ENCODE assay signal across 8 mouse cellular contexts in genomic region chr3:116861540-116862067, GRCm38 (mm10). TPM values are rescaled to one million over a fixed set of nuclear protein-coding genes. Genes with fewer than 3 reads are reported as not detected.
DNase-seq lines count a peak whose midpoint lies in the region; ATAC-seq and TF ChIP-seq lines count a peak whose summit lies in the region.

No protein-coding gene starts in this region.

- ATAC-seq in heart, embryonic 15.5 days (replicated peaks; ENCODE audit: insufficient number of reproducible peaks, insufficient read depth, low FRiP score, low read depth): peak; percentile 79
- ATAC-seq in liver, embryonic 13.5 days (ENCODE audit: low read depth): peak; percentile 58

- H3K4me3 ChIP-seq in bone marrow macrophage, adult 2 months (ENCODE audit: insufficient read depth, low read length): peak overlapping the region; percentile 93
- H3K4me3 ChIP-seq in erythroblast, embryonic 14.5 days (replicated peaks): peak overlapping the region; percentile 95
- peak overlapping the region; percentile 80 for H3K4me3 ChIP-seq in heart, embryonic 15.5 days
- peak overlapping the region; percentile 80 for H3K4me3 ChIP-seq in liver, embryonic 13.5 days (replicated peaks)

- no peaks in the 10 kb centered on the region for H3K27me3 ChIP-seq in erythroblast, embryonic 14.5 days (ENCODE audit: control insufficient read depth)
- H3K27me3 ChIP-seq in heart, embryonic 15.5 days: no peaks in the 10 kb centered on the region
- H3K27me3 ChIP-seq in liver, embryonic 13.5 days: no peaks in the 10 kb centered on the region

- H3K4me1 ChIP-seq in bone marrow macrophage, adult 2 months (ENCODE audit: control insufficient read depth, insufficient read depth, low read length): peaks cover 47% of the 10 kb centered on the region
- H3K4me1 ChIP-seq in erythroblast, embryonic 14.5 days (ENCODE audit: control insufficient read depth): peaks cover 74% of the 10 kb centered on the region
- H3K4me1 ChIP-seq in heart, embryonic 15.5 days (replicated peaks): 0 out of 2 replicates have a peak, but pooled peaks cover 4% of the 10 kb centered on the region
- peaks cover 81% of the 10 kb centered on the region for H3K4me1 ChIP-seq in liver, embryonic 13.5 days (replicated peaks)

- peak; percentile 81 for DNase-seq in CD4-positive, CD25-positive, alpha-beta regulatory T cell, adult 2 months (ENCODE audit: low read depth, low spot score)
- peak; percentile 82 for DNase-seq in kidney, postnatal 10 days
- DNase-seq in liver, embryonic 13.5 days: peak; percentile 68
- peak; percentile 81 for DNase-seq in naive thymus-derived CD4-positive, alpha-beta T cell, adult 2 months (ENCODE audit: low read depth)
- DNase-seq in spleen, postnatal 4 days (ENCODE audit: low spot score in 2 of 2): peak; percentile 63 to 85

- peak overlapping the region; percentile 86 for H3K4me2 ChIP-seq in heart, embryonic 15.5 days
- H3K4me2 ChIP-seq in liver, embryonic 13.5 days: peak overlapping the region; percentile 92

- no peak for TF ChIP-seq CTCF in bone marrow macrophage, adult 2 months (IDR thresholded peaks at IDR 0.05; ENCODE audit: low read depth, low read length)

- H3K36me3 ChIP-seq in erythroblast, embryonic 14.5 days (ENCODE audit: control insufficient read depth): peaks cover 29% of the 10 kb centered on the region
- H3K36me3 ChIP-seq in heart, embryonic 15.5 days: no peaks in the 10 kb centered on the region
- H3K36me3 ChIP-seq in liver, embryonic 13.5 days: peaks cover 5% of the 10 kb centered on the region

- peak overlapping the region; percentile 99 for H3K27ac ChIP-seq in bone marrow macrophage, adult 2 months (ENCODE audit: insufficient read depth, low read depth, low read length)
- peak overlapping the region; percentile 74 for H3K27ac ChIP-seq in heart, embryonic 15.5 days
- H3K27ac ChIP-seq in liver, embryonic 13.5 days: peak overlapping the region; percentile 96

- peak overlapping the region; percentile 75 for H3K9ac ChIP-seq in heart, embryonic 15.5 days
- H3K9ac ChIP-seq in liver, embryonic 13.5 days: peak overlapping the region; percentile 86

- H3K9me3 ChIP-seq in erythroblast, embryonic 14.5 days (ENCODE audit: control insufficient read depth, low read length): no peaks in the 10 kb centered on the region
- H3K9me3 ChIP-seq in heart, embryonic 15.5 days (replicated peaks): no peaks in the 10 kb centered on the region
- H3K9me3 ChIP-seq in liver, embryonic 13.5 days (replicated peaks): no peaks in the 10 kb centered on the region

- TF ChIP-seq POLR2A in bone marrow macrophage, adult 2 months (IDR thresholded peaks at IDR 0.05; ENCODE audit: borderline replicate concordance, low read depth, low read length): no peak

- 2% methylated on average over 25 of the region's 25 CpGs for WGBS in heart, embryonic 15.5 days
- under 1% methylated on average over 25 of the region's 25 CpGs for WGBS in liver, embryonic 13.5 days (ENCODE audit: insufficient replicate concordance)

RNA-seq across cellular contexts. Expression of gene Frrs1, which starts 2.3 kb away (rescaled TPM):
- 74.9 and 77.9 TPM in 2 replicates for polyA plus RNA-seq in bone marrow macrophage, adult 2 months (2012; ENCODE audit: insufficient read depth, insufficient read length, missing spikeins)
- 0.92 and 1.8 TPM in 2 replicates for polyA plus RNA-seq in erythroblast, embryonic 14.5 days (2012)
- 14.8 and 18.6 TPM in 2 replicates for polyA plus RNA-seq in heart, embryonic 15.5 days (2015; fragmentation: Nextera tagmentation; extraction: Ambion mirVana)
- 37.6 and 46.4 TPM in 2 replicates for polyA plus RNA-seq in liver, embryonic 13.5 days (2015; fragmentation: Nextera tagmentation; extraction: Ambion mirVana)

RNA-seq across cellular contexts. Expression of gene Agl, which starts 53.6 kb away (rescaled TPM):
- 21.4 and 23.0 TPM in 2 replicates for polyA plus RNA-seq in bone marrow macrophage, adult 2 months (2012; ENCODE audit: insufficient read depth, insufficient read length, missing spikeins)
- not detected in 2 replicates for polyA plus RNA-seq in erythroblast, embryonic 14.5 days (2012)
- polyA plus RNA-seq in heart, embryonic 15.5 days (2015; fragmentation: Nextera tagmentation; extraction: Ambion mirVana): 120 and 150 TPM in 2 replicates
- polyA plus RNA-seq in liver, embryonic 13.5 days (2015; fragmentation: Nextera tagmentation; extraction: Ambion mirVana): 4.4 and 6.0 TPM in 2 replicates

Comparison
In these comparisons a context has a peak if more than half of its experiments do, and no peak if none do; other contexts are left out.
1. Peak in every context shown above with its lines: DNase-seq, ATAC-seq, H3K4me3 ChIP-seq and H3K27ac ChIP-seq.